Mouse (Mus musculus) liver, adult 2 months (tissue): ENCODE measurements around the gene Col25a1.

ENCODE experiments used
- CTCF ChIP-seq: fragments of 200-500 bp; IDR thresholded peaks from 2 replicates; pipeline ENCODE4 v1.5.1; 2011; ENCODE audit warnings: low read depth, low read length, control low read depth
- POLR2A ChIP-seq: fragments of 200-500 bp; IDR thresholded peaks from 2 replicates; pipeline ENCODE4 v1.6.1; 2011; ENCODE audit warnings: low read length, control low read depth; ENCODE audit not compliant: insufficient read depth; ENCODE audit errors: extremely low read depth

- no peak for TF ChIP-seq CTCF
- no peak for TF ChIP-seq POLR2A
Observed at GRCm38 (mm10) chr3:130497036-130497435, 365.7 kb downstream of the Col25a1 start.
